Mouse (Mus musculus): ENCODE results near the gene Dalrd3. TPM values are rescaled to one million over a fixed set of nuclear protein-coding genes. Genes with fewer than 3 reads are reported as not detected.

The Dalrd3 gene
- total and polyA plus RNA-seq, 3 experiments: 85.8 to 126 TPM; not detected in 1

DNA sequence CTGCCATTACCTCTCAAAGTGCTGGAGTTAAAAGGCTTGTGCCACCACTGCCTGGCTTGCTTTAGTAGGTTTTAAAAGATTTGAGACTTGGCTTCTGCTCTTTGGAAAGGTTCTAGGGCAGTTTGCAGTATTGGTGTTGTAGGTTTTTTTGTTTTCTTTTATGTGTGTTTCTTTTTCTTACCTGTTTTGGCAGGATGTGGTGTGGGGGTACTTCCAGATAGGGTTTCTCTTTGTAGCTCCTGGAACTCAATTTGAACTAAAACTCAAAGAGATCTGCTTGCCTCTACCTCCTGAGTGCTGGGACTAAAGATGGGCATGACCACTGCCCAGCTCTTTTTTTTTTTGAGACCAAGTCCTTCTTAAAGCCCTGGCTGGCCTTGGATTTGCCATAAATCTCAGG, 28.8 kb upstream of the Dalrd3 start:
- Histone ChIP-seq H3K79me2 (ENCODE audit: control insufficient read depth, insufficient read depth, low read length, poor library complexity) (peaks cover 8% of the 10 kb centered on the region; the same call in 1 of the 2 replicates), H3K4me1 (ENCODE audit: control insufficient read depth in 1 of 2, insufficient read depth in 2 of 2, low read length in 2 of 2) (no peaks in the 10 kb centered on the region; a peak in 1 of 4 replicates), H3K9me3 (replicated peaks; ENCODE audit: insufficient read depth, low read length) (no peaks in the 10 kb centered on the region), H3K27ac (ENCODE audit: control insufficient read depth, low read depth, low read length) (no peak overlapping the region), H3K36me3 (ENCODE audit: control insufficient read depth in 1 of 2, insufficient read depth in 2 of 2, low read length in 2 of 2) (peaks cover 2 to 62% of the 10 kb centered on the region in 2 experiments; a peak in 2 of 4 replicates), H3K9ac (ENCODE audit: control insufficient read depth, low read depth, low read length, poor library complexity, severe bottlenecking) (no peak overlapping the region), H3K4me3 (ENCODE audit: control insufficient read depth in 1 of 2, insufficient read depth in 1 of 2, low read depth in 2 of 2, low read length in 2 of 2) (no peak overlapping the region), H3K27me3 (ENCODE audit: control insufficient read depth in 1 of 2, insufficient read depth in 2 of 2, low read length in 2 of 2) (no peaks in the 10 kb centered on the region)
- no peak for TF ChIP-seq MAZ (IDR thresholded peaks at IDR 0.05; ENCODE audit: low read depth, low read length)
- no peak for TF ChIP-seq USF2 (IDR thresholded peaks at IDR 0.05; ENCODE audit: borderline replicate concordance in 1 of 2, insufficient read depth in 1 of 2, low read depth in 1 of 2, low read length in 2 of 2)
- TF ChIP-seq POLR2AphosphoS2 (IDR thresholded peaks at IDR 0.05; ENCODE audit: low read length): no peak
- no peak for TF ChIP-seq UBTF (IDR thresholded peaks at IDR 0.05; ENCODE audit: borderline replicate concordance, insufficient read depth, low read depth, low read length)
- TF ChIP-seq EP300 (IDR thresholded peaks at IDR 0.05; ENCODE audit: low read depth in 1 of 2, low read length in 2 of 2): no peak
- TF ChIP-seq ETS1 (IDR thresholded peaks at IDR 0.05; ENCODE audit: low read depth, low read length): no peak
- no peak for TF ChIP-seq MAX (IDR thresholded peaks at IDR 0.05; ENCODE audit: low read length)
- no peak for TF ChIP-seq ZMIZ1 (IDR thresholded peaks at IDR 0.05; ENCODE audit: low read depth, low read length)
- no peak for TF ChIP-seq TAL1 (IDR thresholded peaks at IDR 0.05; ENCODE audit: low read length)
- TF ChIP-seq GATA1 (IDR thresholded peaks at IDR 0.05; ENCODE audit: low read depth, low read length): no peak
- no peak for TF ChIP-seq TCF12 (IDR thresholded peaks at IDR 0.05; ENCODE audit: low read depth, low read length)
- no peak for TF ChIP-seq RCOR1 (IDR thresholded peaks at IDR 0.05; ENCODE audit: low read depth, low read length)
- no peak for TF ChIP-seq KAT2A (conservative IDR thresholded peaks at IDR 0.05; ENCODE audit: low read depth, low read length)
- no peak for TF ChIP-seq E2F4 (IDR thresholded peaks at IDR 0.05; ENCODE audit: borderline replicate concordance, low read depth, low read length)
- no peak for TF ChIP-seq MYB (IDR thresholded peaks at IDR 0.05; ENCODE audit: low read depth, low read length)
- TF ChIP-seq USF1 (IDR thresholded peaks at IDR 0.05; ENCODE audit: low read depth, low read length): no peak
- no peak for DNase-seq (ENCODE audit: low read depth, low spot score)

DNA sequence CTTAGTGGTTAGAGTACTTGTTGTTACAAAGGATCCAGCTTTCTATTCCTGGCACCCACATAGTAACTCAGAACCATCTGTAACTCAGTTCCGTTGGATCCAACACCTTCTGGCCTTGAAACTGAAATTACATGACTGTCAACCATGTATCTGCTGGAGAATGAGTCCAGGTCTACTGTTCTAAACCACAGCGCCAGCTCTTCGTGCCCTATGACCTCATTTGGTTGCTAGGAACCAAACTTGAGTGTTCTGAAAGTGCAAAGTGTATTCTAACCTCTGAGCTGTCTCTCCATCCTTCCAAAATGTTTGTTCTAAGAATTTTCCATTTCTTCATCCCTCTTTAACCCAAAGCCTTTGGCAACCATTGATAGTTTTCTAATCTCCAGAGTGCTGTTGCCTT, 23.7 kb upstream of the Dalrd3 start:
- no peak overlapping the region for H3K4me3 ChIP-seq (ENCODE audit: control insufficient read depth in 1 of 2, insufficient read depth in 1 of 2, low read depth in 2 of 2, low read length in 2 of 2)
- H3K9me3 ChIP-seq (replicated peaks; ENCODE audit: insufficient read depth, low read length): no peaks in the 10 kb centered on the region
- no peak for TF ChIP-seq USF2 (IDR thresholded peaks at IDR 0.05; ENCODE audit: borderline replicate concordance in 1 of 2, insufficient read depth in 1 of 2, low read depth in 1 of 2, low read length in 2 of 2)
- no peak for TF ChIP-seq NELFE (IDR thresholded peaks at IDR 0.05; ENCODE audit: low read depth, low read length)
- TF ChIP-seq ZKSCAN1 (IDR thresholded peaks at IDR 0.05; ENCODE audit: low read depth, low read length): no peak
- TF ChIP-seq KAT2A (conservative IDR thresholded peaks at IDR 0.05; ENCODE audit: low read depth, low read length): no peak
- no peak for TF ChIP-seq CHD2 (IDR thresholded peaks at IDR 0.05; ENCODE audit: low read length)
- no peak for TF ChIP-seq MXI1 (IDR thresholded peaks at IDR 0.05; ENCODE audit: low read depth, low read length)
- TF ChIP-seq MYB (IDR thresholded peaks at IDR 0.05; ENCODE audit: low read depth, low read length): no peak
- TF ChIP-seq RAD21 (IDR thresholded peaks at IDR 0.05; ENCODE audit: low read depth, low read length): no peak
- no peak for TF ChIP-seq MAX (IDR thresholded peaks at IDR 0.05; ENCODE audit: low read length)
- TF ChIP-seq MEF2A (IDR thresholded peaks at IDR 0.05; ENCODE audit: extremely low read depth, insufficient replicate concordance, low read depth, low read length, poor library complexity, severe bottlenecking): no peak
- no peak for TF ChIP-seq TCF12 (IDR thresholded peaks at IDR 0.05; ENCODE audit: low read depth, low read length)
- no peak for TF ChIP-seq EP300 (IDR thresholded peaks at IDR 0.05; ENCODE audit: low read depth in 1 of 2, low read length in 2 of 2)
- TF ChIP-seq ZMIZ1 (IDR thresholded peaks at IDR 0.05; ENCODE audit: low read depth, low read length): no peak
- TF ChIP-seq TBP (IDR thresholded peaks at IDR 0.05; ENCODE audit: low read depth, low read length): no peak
- TF ChIP-seq GABPA (IDR thresholded peaks at IDR 0.05; ENCODE audit: low read depth, low read length): no peak
- no peak for TF ChIP-seq ELF1 (IDR thresholded peaks at IDR 0.05; ENCODE audit: low read depth, low read length)
- TF ChIP-seq TAL1 (IDR thresholded peaks at IDR 0.05; ENCODE audit: low read length): no peak
- no peak for TF ChIP-seq ZNF384 (IDR thresholded peaks at IDR 0.05; ENCODE audit: low read depth, low read length)
- no peaks in the 10 kb centered on the region for H3K4me1 ChIP-seq (ENCODE audit: control insufficient read depth in 1 of 2, insufficient read depth in 2 of 2, low read length in 2 of 2)
- no peak for DNase-seq (ENCODE audit: low read depth, low spot score)
- H3K79me2 ChIP-seq (ENCODE audit: control insufficient read depth, insufficient read depth, low read length, poor library complexity): no peaks in the 10 kb centered on the region
- H3K9ac ChIP-seq (ENCODE audit: control insufficient read depth, low read depth, low read length, poor library complexity, severe bottlenecking): no peak overlapping the region
- H3K27me3 ChIP-seq (ENCODE audit: control insufficient read depth in 1 of 2, insufficient read depth in 2 of 2, low read length in 2 of 2): no peaks in the 10 kb centered on the region
- H3K27ac ChIP-seq (ENCODE audit: control insufficient read depth, low read depth, low read length): no peak overlapping the region
- peaks cover 0 to 53% of the 10 kb centered on the region in 2 experiments; a peak in 3 of 4 replicates for H3K36me3 ChIP-seq (ENCODE audit: control insufficient read depth in 1 of 2, insufficient read depth in 2 of 2, low read length in 2 of 2)
